Mouse (Mus musculus): ENCODE measurements around the gene Calm1. TPM values are rescaled to one million over a fixed set of nuclear protein-coding genes. Genes with fewer than 3 reads are reported as not detected.
A peak's percentile ranks its signal among the peaks of the same experiment; 100 is the strongest.
"Not testable (repeated sequence)": the region's sequence is repeated elsewhere in the genome, so short reads cannot be mapped to it uniquely, and the experiment has no call there.

Gene Calm1
- total RNA-seq, 2 experiments from 2014 or later = 264 to 282 TPM

DNA sequence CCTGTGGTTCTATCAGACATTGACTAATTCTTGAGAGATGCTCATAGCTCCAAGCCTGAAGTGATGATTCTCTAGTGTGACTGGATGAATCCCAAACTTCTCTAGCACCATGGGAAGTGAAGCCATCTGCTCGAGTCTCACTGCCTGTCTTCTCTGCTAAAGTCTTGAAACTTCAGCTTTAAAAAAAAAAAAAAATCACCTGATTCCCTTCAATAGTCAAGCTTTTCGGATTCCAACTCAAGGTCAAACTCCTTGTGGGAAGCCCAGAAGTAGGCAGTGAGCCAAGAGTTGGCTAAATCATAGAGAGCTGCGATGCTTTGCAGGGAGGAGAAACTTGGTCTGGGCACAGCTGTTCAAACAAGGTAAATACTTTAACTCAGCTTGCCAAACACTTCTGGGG is 15.5 kb downstream of the Calm1 start:
- intact Hi-C loops (cut with DNase I) = no loop called here

DNA sequence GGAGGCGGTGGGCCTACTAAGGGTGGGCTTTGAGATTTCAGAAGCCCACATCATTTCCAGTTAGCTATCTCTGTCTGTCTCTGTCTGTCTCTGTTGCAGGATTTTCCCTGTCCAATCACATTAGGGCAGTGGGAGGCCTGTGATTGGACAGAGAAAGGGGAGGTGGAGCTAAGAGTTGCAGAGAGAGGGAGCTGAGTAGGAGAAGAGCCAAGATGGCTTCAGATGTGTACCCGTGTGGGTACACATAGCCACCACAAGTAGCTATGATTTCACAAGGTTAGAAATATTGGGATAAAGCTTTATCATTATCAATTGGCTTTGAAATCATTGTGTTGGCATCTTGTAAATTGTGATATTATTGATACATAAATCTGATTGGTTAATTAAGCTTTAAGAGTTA is 17.9 kb downstream of the Calm1 start:
- DNase-seq (ENCODE audit: low spot score); intact Hi-C loops (cut with DNase I): not testable (repeated sequence)

More for the DNA sequence above, 15.5 kb downstream of the Calm1 start:
- no peak for DNase-seq (ENCODE audit: low spot score)

DNA sequence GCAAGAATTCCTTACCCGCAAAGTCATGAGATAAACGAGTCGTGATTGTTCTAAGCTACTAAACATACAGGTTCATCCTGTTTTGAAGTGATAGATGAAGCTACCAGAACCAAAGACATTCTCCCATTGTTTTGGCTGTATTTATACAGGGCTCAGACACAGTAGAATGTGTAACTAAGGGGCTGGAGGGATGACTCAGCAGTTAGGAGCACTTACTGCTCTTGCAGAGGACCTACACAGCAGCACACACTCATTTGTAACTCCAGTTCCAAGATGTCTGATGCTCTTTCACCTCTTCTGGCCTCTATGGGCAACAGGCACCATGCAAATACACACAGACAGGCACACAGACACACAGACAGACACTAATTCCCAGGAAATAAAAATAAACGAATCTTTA is 20.8 kb downstream of the Calm1 start:
- intact Hi-C loops (cut with DNase I) = no loop called here
- no peak for DNase-seq (ENCODE audit: low spot score)

DNA sequence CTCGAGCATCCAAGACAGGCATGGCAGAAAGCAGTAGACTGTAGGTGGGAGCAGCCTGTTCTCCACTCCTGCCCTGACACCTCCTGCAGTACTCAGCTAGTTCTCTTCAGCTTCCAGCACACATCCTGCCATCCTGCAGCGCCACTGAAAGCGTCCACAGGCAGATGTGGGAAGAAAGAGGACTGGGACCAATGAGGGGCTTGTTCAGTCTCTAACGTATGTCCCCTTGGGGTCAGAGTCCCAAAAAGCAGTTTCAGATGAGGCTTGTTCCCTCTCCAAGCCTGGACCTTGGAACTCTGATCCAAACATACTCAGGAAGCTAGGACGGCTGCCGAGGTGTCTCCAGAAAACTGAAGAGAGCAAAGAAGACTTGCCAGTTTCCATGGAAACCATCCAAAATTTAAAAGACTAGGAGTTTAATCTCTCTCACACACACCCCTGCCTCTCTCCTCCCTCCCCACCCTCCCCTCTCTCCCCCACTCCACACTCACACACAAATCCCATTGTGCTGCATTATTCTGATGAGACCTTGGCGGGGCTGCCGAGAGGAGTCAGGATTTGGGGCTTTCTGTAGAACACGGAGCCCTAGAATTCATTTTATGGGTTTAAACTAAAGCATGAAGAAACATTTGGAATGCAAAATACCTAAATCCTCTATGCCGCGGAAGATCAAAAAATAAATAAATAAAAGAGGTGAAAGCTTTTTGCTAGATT is 22.5 kb downstream of the Calm1 start:
- no peak for DNase-seq (ENCODE audit: low spot score)
- intact Hi-C loops (cut with DNase I) = no loop called here

DNA sequence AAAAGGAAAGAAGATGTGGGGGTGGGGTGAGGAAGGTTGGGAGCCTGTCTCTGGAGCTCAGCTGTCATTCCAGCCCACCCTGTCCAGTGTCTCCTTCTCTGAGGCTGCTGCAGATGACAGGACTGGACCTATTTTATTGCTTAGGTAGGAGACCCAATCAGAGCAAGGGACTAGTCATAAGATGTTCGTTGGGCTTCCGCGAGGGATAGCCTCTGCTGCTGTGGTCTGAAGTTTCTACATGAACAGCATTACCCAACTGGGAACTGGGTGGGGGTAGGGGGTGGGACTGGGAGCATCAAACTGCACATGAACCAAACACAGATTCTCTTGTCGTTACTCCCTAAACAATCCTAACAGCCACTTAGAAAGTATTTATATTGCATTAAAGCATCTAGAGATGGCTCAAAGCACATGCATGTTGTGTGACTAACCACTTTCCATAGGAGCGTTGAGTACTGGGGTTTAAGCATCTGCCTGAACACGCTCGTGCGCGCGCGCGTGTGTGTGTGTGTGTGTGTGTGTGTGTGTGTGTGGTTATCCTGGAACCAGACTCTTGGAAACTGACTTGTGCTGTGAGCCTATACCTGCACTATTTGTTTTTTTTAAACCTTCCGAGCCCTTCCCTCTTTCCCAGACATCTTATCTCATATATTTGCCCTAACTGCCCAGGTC is 23.2 kb downstream of the Calm1 start:
- intact Hi-C loops (cut with DNase I) = no loop called here
- no peak for DNase-seq (ENCODE audit: low spot score)

DNA sequence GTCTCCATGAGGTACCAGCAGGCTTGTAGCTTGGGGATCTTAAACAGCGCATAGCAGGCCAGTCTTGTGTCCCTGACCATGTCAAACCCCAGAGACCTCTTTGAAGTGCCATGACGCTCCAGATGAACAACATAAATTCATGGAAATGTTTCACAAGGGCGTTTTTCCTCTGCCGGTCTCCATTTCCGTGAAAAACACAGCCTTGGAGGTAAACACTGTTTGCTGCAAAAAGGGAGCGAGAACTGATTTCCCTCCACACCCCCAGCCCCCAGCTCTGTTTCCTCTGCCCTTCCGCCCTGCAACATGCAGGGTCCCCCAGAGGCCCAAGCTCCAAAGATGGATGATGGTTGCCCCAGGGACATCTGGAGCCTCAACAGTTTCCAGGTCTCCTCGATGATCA is 24.3 kb downstream of the Calm1 start:
- DNase-seq (ENCODE audit: low spot score) = no peak
- intact Hi-C loops (cut with DNase I) = no loop called here

DNA sequence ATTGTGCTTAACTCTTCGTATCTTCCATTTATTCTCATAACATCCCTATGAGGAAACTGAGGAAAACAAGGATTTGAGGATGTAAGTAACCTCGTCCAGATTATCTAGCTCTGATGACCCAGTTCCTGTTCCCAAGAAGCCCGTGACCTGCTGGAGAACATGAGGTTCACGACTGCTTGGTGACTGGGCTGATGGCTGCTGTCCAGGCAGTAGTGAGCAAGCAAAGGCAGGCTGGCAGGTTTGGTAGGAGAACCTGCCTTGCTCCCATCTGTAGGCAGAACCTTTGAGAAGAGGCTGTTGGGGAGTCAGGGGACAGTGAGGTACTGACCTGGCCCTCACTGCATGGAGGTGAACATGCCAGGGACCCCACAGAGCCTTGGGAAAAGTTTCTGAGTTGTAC is 26.0 kb downstream of the Calm1 start:
- DNase-seq (ENCODE audit: low spot score) = no peak
- intact Hi-C loops (cut with DNase I) = loop anchor here (2.0 kb wide), 1 partner anchor 20 kb away; no protein-coding TSS in a partner anchor

DNA sequence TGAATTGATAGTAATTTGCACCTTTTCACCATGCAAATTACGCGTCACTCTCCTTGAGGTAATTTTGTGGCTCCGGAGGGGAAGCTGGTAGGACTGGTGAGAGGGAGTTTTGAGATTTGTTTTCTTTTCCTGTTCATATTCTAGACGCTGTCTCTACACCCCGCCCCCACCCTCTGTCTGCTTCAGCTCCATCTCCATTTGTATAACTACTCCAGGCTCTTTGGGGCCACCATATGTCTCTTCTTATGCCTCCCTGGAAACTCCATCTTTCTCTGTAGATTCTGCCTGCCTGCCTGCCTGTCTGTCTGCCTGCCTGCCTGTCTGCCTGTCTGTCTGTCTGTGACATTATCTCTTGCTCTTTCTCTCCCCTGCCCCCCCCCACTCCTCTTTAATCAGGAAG is 26.8 kb downstream of the Calm1 start:
- DNase-seq (ENCODE audit: low spot score) = no peak
- intact Hi-C loops (cut with DNase I) = no loop called here

DNA sequence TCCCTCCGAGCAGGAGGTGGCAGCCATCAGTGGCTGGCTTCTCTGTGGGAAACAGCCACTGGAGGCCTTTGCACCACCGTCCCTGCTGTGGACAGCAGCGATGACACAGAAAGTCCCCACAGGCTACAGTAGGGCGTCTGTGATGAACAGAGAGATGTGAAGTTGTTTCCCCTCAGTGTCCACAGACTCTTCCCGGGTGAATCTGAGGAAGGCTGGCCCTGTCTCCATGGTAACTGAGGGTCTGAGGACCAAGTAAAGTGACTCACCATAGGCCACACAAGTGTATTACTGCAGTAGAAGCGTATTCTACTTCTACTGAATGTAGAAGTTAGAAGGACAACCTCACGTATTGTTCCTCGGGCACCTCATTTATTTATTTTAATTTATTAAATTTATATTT is 27.4 kb downstream of the Calm1 start:
- intact Hi-C loops (cut with DNase I) = no loop called here
- no peak for DNase-seq (ENCODE audit: low spot score)

DNA sequence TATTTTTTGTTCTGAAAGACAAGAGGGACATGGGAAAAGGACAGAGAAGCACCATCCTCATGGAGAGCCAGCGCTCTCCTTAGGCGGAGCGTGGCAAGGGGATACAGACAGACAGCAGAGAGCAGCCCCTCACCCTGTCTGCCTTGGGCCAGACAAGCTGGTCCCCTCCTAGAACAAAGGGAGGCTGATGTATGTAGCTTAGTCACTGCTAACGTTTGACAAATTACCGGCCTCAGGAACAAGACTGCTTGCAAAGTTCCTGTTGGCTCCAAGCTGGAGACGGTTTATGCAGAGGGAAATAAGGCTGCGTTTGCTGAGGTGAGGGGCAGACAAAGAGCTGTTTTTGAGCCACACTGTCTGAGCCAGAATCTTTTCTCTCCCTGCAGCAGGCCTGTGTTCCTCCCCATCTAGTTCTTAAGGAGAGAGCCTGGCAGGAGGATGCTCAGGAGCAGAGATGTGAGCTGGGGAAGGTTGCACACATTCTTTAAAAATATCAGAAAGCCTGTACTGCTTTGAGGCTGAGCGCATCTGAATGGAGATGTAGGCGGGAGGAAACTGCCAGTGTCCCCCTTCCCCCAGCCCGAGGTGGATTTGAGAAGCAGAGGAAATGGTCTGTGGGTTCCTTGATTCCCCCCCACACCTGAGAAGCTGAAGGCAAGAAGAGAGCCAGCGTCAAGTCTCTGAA is 28.9 kb downstream of the Calm1 start:
- intact Hi-C loops (cut with DNase I) = no loop called here
- DNase-seq (ENCODE audit: low spot score) = no peak

DNA sequence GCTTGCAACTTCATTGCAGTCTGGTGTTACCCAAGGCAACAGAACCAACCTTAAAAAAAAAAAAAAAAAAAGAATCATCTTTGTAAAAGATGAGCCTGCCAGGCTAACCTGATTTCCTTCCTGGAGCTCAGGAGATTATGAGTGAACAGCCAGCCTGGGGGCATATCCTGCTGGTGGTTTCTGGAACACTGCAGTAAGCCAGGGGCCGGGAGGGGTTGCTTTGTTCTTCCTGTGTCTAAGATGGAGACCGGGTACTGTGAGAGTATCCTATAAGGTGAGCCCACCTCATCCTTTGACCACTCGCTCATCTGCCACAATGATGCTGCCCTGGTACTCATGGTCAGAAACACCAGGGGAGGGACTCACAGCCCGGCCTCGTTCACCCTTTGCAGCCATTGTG is 35.0 kb downstream of the Calm1 start:
- no peak for DNase-seq (ENCODE audit: low spot score)

DNA sequence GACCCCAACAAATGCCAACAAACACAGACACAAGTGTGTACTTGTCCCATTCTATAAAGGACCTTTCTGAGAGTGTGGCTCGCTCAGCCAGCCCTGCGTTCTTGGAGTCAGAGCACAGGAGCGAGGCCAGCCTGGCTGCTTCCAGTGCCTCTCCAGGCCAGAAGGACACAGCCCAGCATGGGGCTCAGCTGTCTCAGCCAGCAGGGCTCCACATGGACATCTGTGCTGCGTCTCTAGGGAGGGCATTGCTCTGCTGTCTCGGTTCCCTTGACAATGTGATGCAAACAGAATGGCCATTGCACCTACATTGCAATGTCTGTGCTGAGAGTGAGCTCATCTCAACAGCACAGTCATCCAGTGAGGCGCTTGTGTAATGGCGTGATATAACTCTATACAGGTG is 35.7 kb downstream of the Calm1 start:
- DNase-seq (ENCODE audit: low spot score) = no peak
- intact Hi-C loops (cut with DNase I) = no loop called here

More for the DNA sequence above, 35.0 kb downstream of the Calm1 start:
- intact Hi-C loops (cut with DNase I) = no loop called here

DNA sequence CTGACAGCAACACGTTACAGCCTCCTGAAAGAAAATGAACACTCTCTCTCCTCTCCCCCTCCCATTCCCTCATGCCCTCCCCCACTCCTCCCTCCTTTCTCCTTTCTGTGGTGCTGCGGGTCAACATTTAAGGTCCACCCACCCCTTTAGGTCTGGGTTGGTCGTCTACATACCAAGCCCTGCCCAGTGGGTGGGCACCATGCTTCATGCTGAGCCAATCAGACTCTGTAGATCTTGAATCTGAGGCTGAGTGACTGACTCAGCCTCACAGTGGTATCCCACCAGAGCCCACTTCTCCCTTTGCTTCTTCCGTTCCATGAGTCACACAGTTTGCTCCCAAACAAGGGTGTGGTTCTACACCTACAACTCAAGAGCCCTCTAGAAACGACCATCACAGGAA is 36.2 kb downstream of the Calm1 start:
- DNase-seq (ENCODE audit: low spot score) = no peak
- intact Hi-C loops (cut with DNase I) = no loop called here

DNA sequence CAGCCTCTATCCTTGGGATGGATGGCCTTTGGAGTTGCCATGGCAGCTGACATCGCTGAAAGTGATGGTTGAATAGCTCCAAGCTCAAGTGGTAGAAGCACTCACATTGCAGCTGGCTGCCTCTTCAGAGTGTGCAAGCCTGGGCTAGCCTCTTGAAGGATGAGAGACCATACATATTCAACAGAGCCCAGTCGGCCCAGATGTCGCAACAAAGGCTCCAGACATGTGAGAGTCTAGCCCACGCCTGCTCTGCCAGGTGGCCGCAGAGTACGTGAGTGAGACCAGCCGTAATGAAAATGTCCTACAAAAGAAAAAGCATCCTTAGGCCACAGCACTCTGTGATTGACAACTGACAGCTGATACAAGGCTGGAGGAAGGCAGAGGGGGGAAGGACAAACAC is 40.2 kb downstream of the Calm1 start:
- DNase-seq (ENCODE audit: low spot score) = no peak
- intact Hi-C loops (cut with DNase I) = no loop called here

DNA sequence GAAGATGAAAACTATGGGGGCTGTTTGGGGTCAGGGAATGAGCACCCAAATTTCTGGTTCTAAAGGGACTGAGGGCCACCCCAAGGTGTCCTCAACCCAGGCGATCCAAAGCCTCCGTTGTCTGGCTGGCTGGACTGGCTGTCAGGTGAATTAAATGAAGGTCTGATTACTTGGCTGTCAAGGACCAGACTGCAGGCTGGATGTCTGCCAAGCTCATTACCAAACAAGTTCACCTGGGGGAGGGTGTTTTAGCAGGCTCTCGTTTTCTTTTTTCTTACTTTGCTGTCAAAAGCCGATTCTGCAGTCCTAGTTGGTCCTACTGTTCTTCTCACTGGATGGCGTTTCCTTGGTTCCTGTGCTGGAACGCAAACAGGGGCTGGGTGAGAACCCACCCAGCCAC is 40.6 kb downstream of the Calm1 start:
- no peak for DNase-seq (ENCODE audit: low spot score)
- intact Hi-C loops (cut with DNase I) = no loop called here

DNA sequence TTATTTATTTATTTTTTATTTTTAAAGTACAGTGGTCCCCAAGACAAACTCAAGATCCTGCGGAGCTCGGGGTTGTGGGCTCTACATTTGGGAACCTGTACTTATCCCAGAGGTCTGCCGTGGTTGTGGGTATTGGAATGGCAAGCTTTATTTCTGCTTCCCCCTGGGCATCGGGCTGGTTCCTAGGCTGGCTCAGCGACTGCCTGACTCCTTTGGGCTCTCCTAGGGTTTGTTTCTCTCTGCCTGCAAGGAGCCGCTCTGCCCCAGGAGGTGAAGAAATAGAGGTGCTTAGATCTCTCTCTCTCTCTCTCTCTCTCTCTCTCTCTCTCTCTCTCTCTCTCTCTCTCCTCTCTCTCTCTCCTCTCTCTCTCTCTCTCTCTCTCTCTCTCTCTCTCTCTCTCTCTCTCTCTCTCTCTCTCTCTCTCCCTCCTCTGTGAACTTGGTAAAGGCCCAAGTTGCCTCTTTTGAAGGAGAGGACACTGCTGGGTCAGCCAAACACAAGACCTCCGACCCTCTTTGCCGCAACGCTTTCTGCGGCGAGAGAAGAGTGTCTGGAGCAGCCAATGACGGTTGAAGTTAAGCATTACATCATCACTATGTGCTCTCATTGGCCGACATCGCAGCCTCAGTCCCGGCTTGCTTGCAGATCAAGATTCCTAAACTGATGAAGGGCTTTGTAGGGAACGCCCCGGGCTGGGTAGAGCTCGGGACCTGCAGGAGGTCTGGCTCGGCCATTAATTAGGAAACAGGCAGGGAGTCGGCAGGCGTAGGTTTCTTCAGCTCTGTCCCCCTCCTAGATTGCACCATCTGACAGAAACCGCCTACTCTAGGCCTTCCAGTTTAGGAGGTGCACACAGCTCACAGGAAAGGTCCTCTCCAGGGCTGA is 42.9 kb downstream of the Calm1 start:
- intact Hi-C loops (cut with DNase I) = no loop called here
- DNase-seq (ENCODE audit: low spot score) = peak; percentile 27

DNA sequence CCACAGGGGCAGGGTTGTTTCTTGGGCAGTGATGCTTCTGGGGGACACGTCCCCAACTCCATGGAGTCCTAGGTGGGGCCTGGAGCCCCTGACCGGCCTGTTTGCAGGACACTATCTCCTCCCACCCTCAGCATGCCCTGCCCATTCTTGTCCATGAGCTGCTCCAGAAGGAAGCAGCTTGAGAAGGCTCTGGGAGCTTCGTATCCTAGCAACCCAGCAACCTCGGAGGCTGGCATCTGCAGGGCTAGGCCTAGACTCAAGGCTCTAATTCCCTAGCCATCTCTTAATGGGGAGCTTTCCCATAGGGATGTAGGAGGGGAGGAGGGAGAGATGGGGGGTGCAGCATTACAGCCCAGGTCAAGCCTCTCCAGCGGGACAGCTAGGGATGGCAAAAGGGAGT is 45.3 kb downstream of the Calm1 start:
- intact Hi-C loops (cut with DNase I) = no loop called here
- DNase-seq (ENCODE audit: low spot score) = no peak

DNA sequence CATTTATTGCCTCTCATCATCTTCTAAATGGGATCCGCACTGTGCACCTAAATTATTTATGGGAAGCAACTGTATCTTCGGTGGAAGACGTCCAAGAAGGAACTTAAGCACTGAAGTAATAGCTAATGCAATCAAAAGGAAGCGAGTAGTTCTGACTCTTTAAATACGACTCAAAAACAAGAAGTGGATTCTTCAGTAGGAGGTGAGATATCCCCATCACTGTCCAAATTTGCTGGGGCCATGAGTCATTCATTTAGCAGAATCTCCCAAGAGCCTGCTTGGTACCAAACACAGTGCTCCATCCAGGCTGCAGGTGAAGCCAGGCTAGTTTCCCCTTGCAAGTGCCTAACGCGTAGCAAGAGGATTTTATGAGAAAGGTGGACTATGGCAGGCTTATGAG is 49.9 kb downstream of the Calm1 start:
- intact Hi-C loops (cut with DNase I) = no loop called here
- no peak for DNase-seq (ENCODE audit: low spot score)

DNA sequence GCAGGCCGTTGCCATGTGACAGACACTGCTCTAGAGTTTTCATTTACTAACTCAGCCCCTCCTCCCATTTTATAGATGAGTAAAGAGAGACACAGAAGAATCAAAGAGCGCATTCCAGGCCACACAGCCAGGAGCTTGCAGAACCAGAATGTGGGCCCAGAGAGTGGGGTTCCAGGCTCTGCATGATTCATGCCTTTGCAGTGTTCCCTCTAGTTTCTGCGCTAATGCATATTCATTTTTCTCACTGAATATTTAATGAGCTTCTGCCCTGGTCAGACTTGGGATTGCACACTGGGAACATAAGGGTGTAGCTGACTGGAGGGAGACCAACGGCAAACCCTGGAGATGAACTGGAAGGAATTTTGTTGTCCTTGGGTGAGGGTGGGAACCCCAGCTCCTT is 55.2 kb downstream of the Calm1 start:
- DNase-seq (ENCODE audit: low spot score) = no peak
- intact Hi-C loops (cut with DNase I) = no loop called here

DNA sequence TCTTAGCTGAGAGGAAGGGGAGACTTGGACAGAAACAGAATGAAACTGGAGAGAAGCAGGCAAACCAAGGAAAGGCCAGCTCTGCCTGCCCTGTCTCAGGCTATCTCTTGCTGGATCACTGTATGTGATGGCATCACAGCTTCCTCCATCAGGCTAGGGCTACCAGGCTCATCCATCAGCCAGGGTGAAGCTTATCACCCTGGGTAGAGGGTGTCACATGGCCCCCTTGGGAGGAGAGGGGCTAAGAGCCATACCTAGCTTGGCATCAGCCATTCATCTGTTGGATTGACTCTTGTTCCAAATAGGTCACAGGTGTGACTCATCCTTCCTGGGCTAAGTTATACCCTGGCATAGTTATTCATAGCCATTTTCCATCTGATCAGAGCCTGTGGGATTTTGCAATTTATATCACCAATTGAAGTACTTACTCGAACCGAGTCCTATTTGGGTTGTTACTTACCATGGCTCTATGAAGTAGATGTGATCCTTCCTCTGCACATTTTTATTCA is 56.3 kb downstream of the Calm1 start:
- DNase-seq (ENCODE audit: low spot score) = no peak
- intact Hi-C loops (cut with DNase I) = no loop called here

All from heart, postnatal 25 days (tissue).